Comparison of ENCODE assay signal across 14 mouse cellular contexts in genomic region chr12:108246759-108247500, GRCm38 (mm10). TPM values are rescaled to one million over a fixed set of nuclear protein-coding genes. Genes with fewer than 3 reads are reported as not detected.
DNase-seq lines count a peak whose midpoint lies in the region; ATAC-seq and TF ChIP-seq lines count a peak whose summit lies in the region.
"Had no signal": no experiment of that assay in that cellular context is flagged by ENCODE, and none has a peak within 500 bp of the region (broad histone marks: within the 10 kb centered on the region; RNA-seq: fewer than 3 reads in every experiment).

No protein-coding gene starts in this region.

- DNase-seq in heart, embryonic 10.5 days (ENCODE audit: low spot score) = no peak
- no peak for DNase-seq in heart, postnatal 4 days
- DNase-seq in left cerebral cortex, postnatal 4 days = peak; percentile 49
- no peak for DNase-seq in left cerebral cortex, postnatal 10 days (ENCODE audit: extremely low spot score in 1 of 2, low spot score in 2 of 2)
- peak; percentile 59 to 61 for DNase-seq in cerebellum, postnatal 14 days
- DNase-seq in lung, adult 2 months = no peak
- DNase-seq: gastrocnemius, postnatal 14 days; heart, postnatal 36 days; kidney, adult 11 months had no signal

- H3K27ac ChIP-seq in heart, embryonic 10.5 days = peak overlapping the region; percentile 92
- H3K27ac ChIP-seq in stomach, embryonic 16.5 days (ENCODE audit: low read length) = peak overlapping the region; percentile 55; the same call in 1 of the 2 replicates
- H3K27ac ChIP-seq: lung, embryonic 15.5 days had no signal

- TF ChIP-seq POLR2A in lung, adult 2 months (IDR thresholded peaks at IDR 0.05; ENCODE audit: borderline replicate concordance, extremely low read depth, low read depth, low read length) = no peak

- peaks cover 97% of the 10 kb centered on the region for H3K4me1 ChIP-seq in heart, embryonic 10.5 days
- H3K4me1 ChIP-seq in stomach, embryonic 16.5 days (ENCODE audit: control insufficient read depth, insufficient read depth, low read length) = peaks cover 53% of the 10 kb centered on the region
- peaks cover 28% of the 10 kb centered on the region for H3K4me1 ChIP-seq in lung, adult 2 months (ENCODE audit: control insufficient read depth, insufficient read depth, low read length)

- intact Hi-C loops in left cerebral cortex, postnatal 4 days (cut with DNase I) = no loop called here
- intact Hi-C loops in left cerebral cortex, postnatal 10 days (cut with DNase I) = no loop called here

- 81% methylated on average over 10 of the region's 10 CpGs for WGBS in heart, embryonic 10.5 days
- WGBS in stomach, embryonic 16.5 days = 69% methylated on average over 10 of the region's 10 CpGs
- 55% methylated on average over 10 of the region's 10 CpGs for WGBS in lung, adult 2 months

- H3K36me3 ChIP-seq in heart, embryonic 10.5 days = no peaks in the 10 kb centered on the region
- H3K36me3 ChIP-seq in stomach, embryonic 16.5 days (ENCODE audit: control insufficient read depth, insufficient read depth, low read length) = no peaks in the 10 kb centered on the region
- H3K36me3 ChIP-seq: lung, embryonic 15.5 days had no signal

- no peak overlapping the region for H3K4me3 ChIP-seq in heart, embryonic 10.5 days
- H3K4me3 ChIP-seq in stomach, embryonic 16.5 days (replicated peaks; ENCODE audit: low read length) = no peak overlapping the region
- H3K4me3 ChIP-seq in lung, adult 2 months (replicated peaks; ENCODE audit: extremely low read depth, low read depth, low read length) = no peak overlapping the region
- H3K4me3 ChIP-seq: lung, embryonic 15.5 days had no signal

- TF ChIP-seq CTCF in lung, adult 2 months (IDR thresholded peaks at IDR 0.05; ENCODE audit: insufficient read depth, low read length) = no peak

- H3K4me2 ChIP-seq in stomach, embryonic 16.5 days (ENCODE audit: low read depth, low read length) = no peak overlapping the region
- H3K4me2 ChIP-seq: lung, embryonic 15.5 days had no signal

- no peak overlapping the region for H3K9ac ChIP-seq in stomach, embryonic 16.5 days (ENCODE audit: low read length)
- H3K9ac ChIP-seq: lung, embryonic 15.5 days had no signal

- H3K27me3 ChIP-seq in heart, embryonic 10.5 days (ENCODE audit: insufficient read depth, poor library complexity, severe bottlenecking) = no peaks in the 10 kb centered on the region
- H3K27me3 ChIP-seq in stomach, embryonic 16.5 days (ENCODE audit: control insufficient read depth, insufficient read depth, low read length) = no peaks in the 10 kb centered on the region
- H3K27me3 ChIP-seq: lung, embryonic 15.5 days had no signal

- no peaks in the 10 kb centered on the region for H3K9me3 ChIP-seq in heart, embryonic 10.5 days
- H3K9me3 ChIP-seq in stomach, embryonic 16.5 days (replicated peaks; ENCODE audit: control insufficient read depth, low read length) = no peaks in the 10 kb centered on the region
- H3K9me3 ChIP-seq: lung, embryonic 15.5 days had no signal

- ATAC-seq in stomach, embryonic 16.5 days (ENCODE audit: insufficient read depth, low FRiP score) = peak; percentile 63; the same call in 1 of the 2 replicates
- ATAC-seq: CD4-positive, CD25-positive, alpha-beta regulatory T cell, adult 4 months; forebrain, embryonic 16.5 days had no signal

RNA-seq across cellular contexts. Expression of gene Ccdc85c, which starts 28.3 kb away (rescaled TPM):
- 5.7 and 6.7 TPM in 2 replicates for polyA plus RNA-seq in heart, embryonic 10.5 days (2016; fragmentation: Nextera tagmentation; extraction: Ambion mirVana)
- 10 to 100 TPM; 35.2 to 37.2 TPM for total RNA-seq in heart, postnatal 4 days (2021)
- 10 to 100 TPM; 60.2 to 64.1 TPM for total RNA-seq in left cerebral cortex, postnatal 4 days (2021)
- 10 to 100 TPM; 58.9 to 59.6 TPM for total RNA-seq in left cerebral cortex, postnatal 10 days (2021)
- polyA plus RNA-seq in stomach, embryonic 16.5 days (2015; fragmentation: Nextera tagmentation; extraction: Ambion mirVana) = 6.5 and 6.9 TPM in 2 replicates
- polyA plus RNA-seq in lung, adult 2 months (2012; rRNA removed) = 22.2 and 22.5 TPM in 2 replicates

RNA-seq across cellular contexts. Expression of gene Hhipl1, which starts 59.1 kb away (rescaled TPM):
- 0.28 and 0.64 TPM in 2 replicates for polyA plus RNA-seq in heart, embryonic 10.5 days (2016; fragmentation: Nextera tagmentation; extraction: Ambion mirVana)
- total RNA-seq in heart, postnatal 4 days (2021) = 1 to 10 TPM; 2.5 to 2.8 TPM
- 1 to 10 TPM; 6.3 to 6.6 TPM for total RNA-seq in left cerebral cortex, postnatal 4 days (2021)
- 1 to 10 TPM; 7.6 to 7.8 TPM for total RNA-seq in left cerebral cortex, postnatal 10 days (2021)
- 0.44 and 0.65 TPM in 2 replicates for polyA plus RNA-seq in stomach, embryonic 16.5 days (2015; fragmentation: Nextera tagmentation; extraction: Ambion mirVana)
- polyA plus RNA-seq in lung, adult 2 months (2012; rRNA removed) = 1.3 and 1.8 TPM in 2 replicates
- total RNA-seq: megakaryocyte progenitor cell, adult 5-6 weeks had no signal
- polyA plus RNA-seq: CD4-positive, CD25-positive, alpha-beta regulatory T cell, adult 4 months had no signal

Comparison
In these comparisons a context has a peak if more than half of its experiments do, and no peak if none do; other contexts are left out.
1. DNase-seq: peak in left cerebral cortex, postnatal 4 days (single experiment) and cerebellum, postnatal 14 days (2 of 2); none in heart, embryonic 10.5 days (single experiment), heart, postnatal 4 days (single experiment), left cerebral cortex, postnatal 10 days (0 of 2) and lung, adult 2 months (single experiment).